Mouse (Mus musculus) heart, embryonic 11.5 days (tissue): ENCODE measurements around the gene Runx1. TPM values are rescaled to one million over a fixed set of nuclear protein-coding genes. Genes with fewer than 3 reads are reported as not detected.

Source experiments
- ATAC-seq: fragments of 200-750 bp; cut with Nextera tagmentation; replicated peaks from 2 replicates; pipeline ENCODE4 v1.8.0; 2017; ENCODE audit warnings: moderate library complexity; ENCODE audit not compliant: insufficient number of reproducible peaks, low FRiP score, low TSS enrichment
- H3K27ac ChIP-seq: fragments of 300-500 bp; sonication (generic); 2 replicates; pipeline ENCODE4 v1.5.1; 2014; ENCODE audit warnings: mild to moderate bottlenecking, low read depth, low read length
- H3K27me3 ChIP-seq: fragments of 300-500 bp; sonication (generic); 2 replicates; pipeline ENCODE4 v1.6.1; 2014; ENCODE audit warnings: mild to moderate bottlenecking, low read length, mixed read lengths; ENCODE audit not compliant: control insufficient read depth, insufficient read depth
- H3K36me3 ChIP-seq: fragments of 300-500 bp; sonication (generic); 2 replicates; pipeline ENCODE4 v1.6.1; 2014; ENCODE audit warnings: mild to moderate bottlenecking, low read length, moderate library complexity, mixed read lengths; ENCODE audit not compliant: control insufficient read depth, insufficient read depth
- H3K4me1 ChIP-seq: fragments of 300-500 bp; sonication (generic); 2 replicates; pipeline ENCODE4 v1.6.1; 2014; ENCODE audit warnings: low read length; ENCODE audit not compliant: control insufficient read depth, insufficient read depth
- H3K4me2 ChIP-seq: fragments of 300-500 bp; sonication (generic); 2 replicates; pipeline ENCODE4 v1.6.1; 2014; ENCODE audit warnings: mild to moderate bottlenecking, moderate library complexity
- H3K4me3 ChIP-seq: fragments of 300-500 bp; sonication (generic); 2 replicates; pipeline ENCODE4 v1.5.1; 2014; ENCODE audit warnings: low read depth, low read length
- H3K9ac ChIP-seq: fragments of 300-500 bp; sonication (generic); 2 replicates; pipeline ENCODE4 v1.6.1; 2014; ENCODE audit warnings: mild to moderate bottlenecking, low read depth, low read length, moderate library complexity
- H3K9me3 ChIP-seq: fragments of 300-500 bp; sonication (generic); replicated peaks from 2 replicates; pipeline ENCODE4 v1.6.1; 2016; ENCODE audit warnings: low read length; ENCODE audit not compliant: control insufficient read depth
- WGBS: fragments of 180-500 bp; shearing (Covaris S2); extraction: QIAGEN DNeasy Blood & Tissue Kit; methylation state at CpG from one replicate; pipeline ENCODE4 v1.1.7; 2014; ENCODE audit not compliant: insufficient replicate concordance; 5-methylcytosine and 5-hydroxymethylcytosine counted together
- polyA plus RNA-seq: library from polyadenylated mRNA; unstranded; fragments of >200 nt; fragmentation: Nextera tagmentation; extraction: Ambion mirVana; gene quantifications from 2 replicates; pipeline ENCODE4 v1.2.1, GENCODE M21; 2014

Gene Runx1
- polyA plus RNA-seq, 1 experiment from 2014 or later: 2.5 TPM

- Histone ChIP-seq H3K36me3 (no peaks in the 10 kb centered on the region), H3K4me2 (no peak overlapping the region), H3K27ac (no peak overlapping the region), H3K4me1 (no peaks in the 10 kb centered on the region), H3K9me3 (no peaks in the 10 kb centered on the region), H3K27me3 (peaks cover 24% of the 10 kb centered on the region), H3K4me3 (no peak overlapping the region), H3K9ac (no peak overlapping the region)
- ATAC-seq: no peak
- 87% methylated on average over 4 of the region's 4 CpGs for WGBS
These were observed 36.5 kb upstream of the Runx1 start for GRCm38 (mm10) chr16:92862430-92862829.

DNA sequence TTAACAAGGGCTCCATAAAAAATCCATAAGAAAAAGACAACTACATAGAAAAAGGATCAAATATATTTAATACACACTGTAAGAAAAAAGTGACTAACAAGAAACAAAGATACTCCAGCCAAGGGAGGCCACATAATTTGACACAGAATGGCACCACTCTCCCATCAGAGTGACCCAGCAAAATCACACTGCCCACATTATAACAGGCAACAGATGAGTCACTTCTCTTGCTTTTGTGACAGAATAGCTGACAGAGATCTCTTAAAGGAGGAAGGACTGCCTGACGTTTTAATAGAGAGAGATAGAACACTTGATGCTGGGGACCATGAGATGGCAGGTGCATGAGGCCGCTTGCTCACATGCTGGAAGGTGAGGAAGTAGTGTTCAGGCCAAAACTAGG, 35.6 kb upstream of the Runx1 start:
- Histone ChIP-seq H3K4me2 (no peak overlapping the region), H3K9me3 (no peaks in the 10 kb centered on the region), H3K4me3 (no peak overlapping the region), H3K36me3 (no peaks in the 10 kb centered on the region), H3K27ac (no peak overlapping the region), H3K27me3 (peaks cover 19% of the 10 kb centered on the region), H3K9ac (no peak overlapping the region), H3K4me1 (no peaks in the 10 kb centered on the region)
- ATAC-seq: no peak
- WGBS: 60% methylated on average over 2 of the region's 2 CpGs

GRCm38 (mm10) chr16:92860649-92861048, 34.7 kb upstream of the Runx1 start:
- ATAC-seq: no peak
- H3K27ac ChIP-seq: no peak overlapping the region
- H3K36me3 ChIP-seq: no peaks in the 10 kb centered on the region
- peaks cover 17% of the 10 kb centered on the region for H3K27me3 ChIP-seq
- no peaks in the 10 kb centered on the region for H3K4me1 ChIP-seq
- H3K9me3 ChIP-seq: no peaks in the 10 kb centered on the region
- WGBS: 79% methylated on average over 1 of the region's 1 CpGs
- H3K4me3 ChIP-seq: no peak overlapping the region
- no peak overlapping the region for H3K9ac ChIP-seq
- no peak overlapping the region for H3K4me2 ChIP-seq

DNA sequence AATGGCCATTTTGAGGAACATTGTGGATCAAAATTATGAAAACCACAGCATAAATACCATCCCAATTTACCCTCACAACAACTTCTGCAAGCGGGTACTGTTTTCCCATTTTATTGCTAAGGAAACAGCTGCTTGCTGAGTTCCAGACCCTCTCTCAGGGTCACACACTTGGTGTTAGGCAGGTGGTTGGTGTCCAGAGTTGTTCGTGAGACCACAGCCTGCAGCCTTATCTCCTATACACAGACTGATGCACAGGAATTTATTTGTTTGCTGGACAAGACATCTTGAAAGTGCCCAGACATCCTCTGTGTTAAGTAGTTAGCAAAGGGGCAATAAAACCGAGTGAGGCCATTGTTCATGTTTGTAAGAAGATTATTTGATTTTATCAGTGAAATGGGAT, 30.8 kb upstream of the Runx1 start:
- ATAC-seq: no peak
- 55% methylated on average over 3 of the region's 3 CpGs for WGBS
- no peak overlapping the region for H3K9ac ChIP-seq
- H3K4me2 ChIP-seq: no peak overlapping the region
- no peaks in the 10 kb centered on the region for H3K36me3 ChIP-seq
- H3K4me3 ChIP-seq: no peak overlapping the region
- H3K27ac ChIP-seq: no peak overlapping the region
- peaks cover 32% of the 10 kb centered on the region for H3K27me3 ChIP-seq
- no peaks in the 10 kb centered on the region for H3K9me3 ChIP-seq
- no peaks in the 10 kb centered on the region for H3K4me1 ChIP-seq

- Histone ChIP-seq H3K27ac (no peak overlapping the region), H3K27me3 (peaks cover 16% of the 10 kb centered on the region; the same call in 1 of the 2 replicates), H3K36me3 (no peaks in the 10 kb centered on the region), H3K9ac (no peak overlapping the region), H3K4me1 (no peaks in the 10 kb centered on the region), H3K9me3 (no peaks in the 10 kb centered on the region), H3K4me2 (no peak overlapping the region), H3K4me3 (no peak overlapping the region)
- ATAC-seq: no peak
- 83% methylated on average over 6 of the region's 6 CpGs for WGBS
These were observed 26.3 kb upstream of the Runx1 start for GRCm38 (mm10) chr16:92852276-92852675.

- H3K27me3 ChIP-seq: peaks cover 15% of the 10 kb centered on the region; the same call in 1 of the 2 replicates
- H3K4me2 ChIP-seq: no peak overlapping the region
- no peak overlapping the region for H3K27ac ChIP-seq
- no peaks in the 10 kb centered on the region for H3K9me3 ChIP-seq
- H3K9ac ChIP-seq: no peak overlapping the region
- no peak for ATAC-seq
- WGBS: 38% methylated on average over 3 of the region's 3 CpGs
- H3K36me3 ChIP-seq: no peaks in the 10 kb centered on the region
- no peaks in the 10 kb centered on the region for H3K4me1 ChIP-seq
- H3K4me3 ChIP-seq: no peak overlapping the region
These were observed 24.5 kb upstream of the Runx1 start for GRCm38 (mm10) chr16:92850416-92850815.

DNA sequence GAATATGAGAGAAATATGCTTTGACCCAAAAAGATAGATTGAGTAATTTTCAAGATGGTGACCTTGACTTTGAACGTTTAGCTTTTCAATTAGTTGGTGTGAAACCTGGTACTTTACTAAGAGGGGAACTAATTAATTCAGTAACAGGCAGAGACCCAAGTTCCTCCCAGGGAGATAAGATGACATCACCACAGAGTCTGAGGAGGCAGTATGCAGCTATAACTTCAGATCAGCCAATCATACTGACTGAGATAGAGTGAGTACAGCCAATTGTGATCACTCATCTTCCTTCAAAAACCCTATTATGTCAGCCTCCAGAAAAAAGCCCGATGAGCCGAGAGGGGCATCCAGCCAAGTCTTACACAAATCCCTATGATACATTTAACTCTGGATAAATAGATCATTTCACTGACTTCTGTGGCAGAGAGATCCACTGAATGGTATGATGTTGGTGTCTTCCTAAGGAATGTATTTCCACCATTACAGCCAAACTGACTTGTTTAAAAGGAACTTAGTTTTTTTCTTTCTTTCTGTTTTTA, 21.9 kb upstream of the Runx1 start:
- Histone ChIP-seq H3K27me3 (peaks cover 11% of the 10 kb centered on the region; the same call in 1 of the 2 replicates), H3K27ac (no peak overlapping the region), H3K4me3 (no peak overlapping the region), H3K9ac (no peak overlapping the region), H3K4me2 (no peak overlapping the region), H3K4me1 (no peaks in the 10 kb centered on the region), H3K36me3 (no peaks in the 10 kb centered on the region), H3K9me3 (no peaks in the 10 kb centered on the region)
- 79% methylated on average over 3 of the region's 3 CpGs for WGBS
- ATAC-seq: no peak

- Histone ChIP-seq H3K36me3 (no peaks in the 10 kb centered on the region), H3K9me3 (no peaks in the 10 kb centered on the region), H3K9ac (peak overlapping the region; percentile 43; the same call in 1 of the 2 replicates), H3K27ac (no peak overlapping the region), H3K4me2 (peak overlapping the region; percentile 32), H3K4me1 (no peaks in the 10 kb centered on the region), H3K4me3 (no peak overlapping the region; the same call in 1 of the 2 replicates), H3K27me3 (peaks cover 10% of the 10 kb centered on the region; the same call in 1 of the 2 replicates)
- ATAC-seq: no peak
- WGBS: 53% methylated on average over 26 of the region's 26 CpGs
These were observed 19.6 kb upstream of the Runx1 start for GRCm38 (mm10) chr16:92845244-92846225.
